ENCODE assay signal across 30 mouse cellular contexts in genomic region chr17:49111399-49111798, GRCm38 (mm10).
"Had no signal": no experiment of that assay in that cellular context is flagged by ENCODE, and none has a peak within 500 bp of the region (broad histone marks: within the 10 kb centered on the region; RNA-seq: fewer than 3 reads in every experiment).

No protein-coding gene starts in this region.

- ATAC-seq: liver, embryonic 12.5 days; liver, postnatal 0 days; lung, postnatal 0 days; midbrain, embryonic 13.5 days; midbrain, embryonic 15.5 days; midbrain, embryonic 16.5 days had no signal

- H3K4me2 ChIP-seq: limb, embryonic 12.5 days; limb, embryonic 13.5 days; limb, embryonic 15.5 days; liver, embryonic 11.5 days; liver, embryonic 12.5 days; liver, embryonic 13.5 days; liver, embryonic 15.5 days; lung, embryonic 14.5 days; lung, embryonic 15.5 days; midbrain, embryonic 11.5 days; midbrain, embryonic 12.5 days; midbrain, embryonic 13.5 days; midbrain, embryonic 15.5 days had no signal

- H3K9me3 ChIP-seq: limb, embryonic 12.5 days; limb, embryonic 13.5 days; limb, embryonic 15.5 days; liver, embryonic 12.5 days; liver, embryonic 13.5 days; liver, embryonic 15.5 days; lung, embryonic 15.5 days; midbrain, embryonic 10.5 days; midbrain, embryonic 12.5 days; midbrain, embryonic 13.5 days; midbrain, embryonic 15.5 days had no signal

- DNase-seq: left cerebral cortex, postnatal 4 days; liver; liver, embryonic 13.5 days; liver, postnatal 0 days; lung, adult 18-20 months; lung, adult 2 months; lung, embryonic 14.5 days; lung, postnatal 10 days; lung, postnatal 14 days; lung, postnatal 36 days; lung, postnatal 4 days; midbrain, embryonic 14.5 days had no signal

- H3K36me3 ChIP-seq: limb, embryonic 12.5 days; limb, embryonic 13.5 days; limb, embryonic 15.5 days; liver, embryonic 12.5 days; liver, embryonic 13.5 days; liver, embryonic 15.5 days; lung, embryonic 15.5 days; midbrain, embryonic 10.5 days; midbrain, embryonic 12.5 days; midbrain, embryonic 13.5 days; midbrain, embryonic 15.5 days had no signal

- H3K4me1 ChIP-seq: limb, embryonic 12.5 days; limb, embryonic 13.5 days; limb, embryonic 15.5 days; liver, embryonic 12.5 days; liver, embryonic 13.5 days; liver, embryonic 15.5 days; lung, embryonic 15.5 days; midbrain, embryonic 10.5 days; midbrain, embryonic 12.5 days; midbrain, embryonic 13.5 days; midbrain, embryonic 15.5 days had no signal

- H3K27ac ChIP-seq: limb, embryonic 12.5 days; limb, embryonic 13.5 days; limb, embryonic 15.5 days; liver, embryonic 12.5 days; liver, embryonic 13.5 days; liver, embryonic 14.5 days; liver, embryonic 15.5 days; lung, embryonic 15.5 days; macrophage; midbrain, embryonic 10.5 days; midbrain, embryonic 12.5 days; midbrain, embryonic 13.5 days; midbrain, embryonic 15.5 days had no signal

- H3K4me3 ChIP-seq: left cerebral cortex, adult 2 months; limb, embryonic 12.5 days; limb, embryonic 13.5 days; limb, embryonic 15.5 days; liver, embryonic 12.5 days; liver, embryonic 13.5 days; liver, embryonic 15.5 days; lung, embryonic 15.5 days; midbrain, embryonic 10.5 days; midbrain, embryonic 12.5 days; midbrain, embryonic 13.5 days; midbrain, embryonic 15.5 days; myocyte had no signal

- H3K27me3 ChIP-seq: limb, embryonic 12.5 days; limb, embryonic 13.5 days; limb, embryonic 15.5 days; liver, embryonic 12.5 days; liver, embryonic 13.5 days; liver, embryonic 15.5 days; lung, embryonic 15.5 days; midbrain, embryonic 12.5 days; midbrain, embryonic 13.5 days had no signal

- H3K9ac ChIP-seq: limb, embryonic 12.5 days; limb, embryonic 13.5 days; limb, embryonic 15.5 days; liver, embryonic 12.5 days; liver, embryonic 13.5 days; liver, embryonic 14.5 days; liver, embryonic 15.5 days; liver, postnatal 0 days; lung, embryonic 14.5 days; lung, embryonic 15.5 days; midbrain, embryonic 12.5 days; midbrain, embryonic 13.5 days; midbrain, embryonic 15.5 days had no signal
